Mouse (Mus musculus) MEL (cell line): ENCODE data around the gene Tmem202.

ENCODE experiments used
- MAFK ChIP-seq: IDR thresholded peaks from 2 replicates; pipeline ENCODE4 v1.6.1; 2011; ENCODE audit warnings: low read depth, mild to moderate bottlenecking, low read length, improper control_type of control experiment, borderline replicate concordance
- POLR2A ChIP-seq, 2 experiments: IDR thresholded peaks; 2 replicates each; pipeline ENCODE4 v1.6.1; 2011 to 2012; ENCODE audit warnings: low read length in 2 of 2, mild to moderate bottlenecking in 2 of 2, control low read depth in 1 of 2, improper control_type of control experiment in 1 of 2, low read depth in 1 of 2, moderate library complexity in 1 of 2; ENCODE audit not compliant: control insufficient read depth in 1 of 2, insufficient read depth in 1 of 2, poor library complexity in 1 of 2
- USF1 ChIP-seq: IDR thresholded peaks from 2 replicates; pipeline ENCODE4 v1.6.1; 2014; ENCODE audit warnings: low read depth, mild to moderate bottlenecking, inconsistent platforms, low read length, improper control_type of control experiment, moderate library complexity
- USF2 ChIP-seq, 2 experiments: IDR thresholded peaks; 2 replicates each; pipeline ENCODE4 v1.6.1; 2011 to 2012; ENCODE audit warnings: improper control_type of control experiment in 2 of 2, low read length in 2 of 2, borderline replicate concordance in 1 of 2, inconsistent platforms in 1 of 2, low read depth in 1 of 2, mild to moderate bottlenecking in 1 of 2; ENCODE audit not compliant: insufficient read depth in 1 of 2

GRCm38 (mm10) chr9:59551017-59551416, 11.4 kb upstream of the Tmem202 start:
- TF ChIP-seq USF1 (no peak), POLR2A (IDR thresholded peaks at IDR 0.05; ENCODE audit: control insufficient read depth in 1 of 2, insufficient read depth in 1 of 2, low read depth in 1 of 2, low read length in 2 of 2, poor library complexity in 1 of 2) (no peak), MAFK (no peak), USF2 (IDR thresholded peaks at IDR 0.05; ENCODE audit: borderline replicate concordance in 1 of 2, insufficient read depth in 1 of 2, low read depth in 1 of 2, low read length in 2 of 2) (no peak)
